Mouse (Mus musculus) A20 (cell line): Measurements from ENCODE around the gene Qpctl.
"Not testable (repeated sequence)": the region's sequence is repeated elsewhere in the genome, so short reads cannot be mapped to it uniquely, and the experiment has no call there.

Experiments
- DNase-seq: peaks from one replicate; pipeline ENCODE4 v3.0.0-alpha.2; 2011; ENCODE audit warnings: low read depth, low spot score

Gene Qpctl

GRCm38 (mm10) chr7:19164189-19164588, 15.1 kb upstream of the Qpctl start:
- DNase-seq, result peak; percentile 44

GRCm38 (mm10) chr7:19163752-19164151, 14.7 kb upstream of the Qpctl start:
- DNase-seq, result no peak

GRCm38 (mm10) chr7:19162928-19163327, 13.8 kb upstream of the Qpctl start:
- no peak for DNase-seq

GRCm38 (mm10) chr7:19160115-19160514, 11.0 kb upstream of the Qpctl start:
- DNase-seq, result peak; percentile 28

- no peak for DNase-seq
These were observed 10.3 kb upstream of the Qpctl start for GRCm38 (mm10) chr7:19159411-19159810.

- DNase-seq, result no peak
These were observed 9.5 kb upstream of the Qpctl start for GRCm38 (mm10) chr7:19158601-19159000.

- DNase-seq, result peak; percentile 93
These were observed 8.2 kb upstream of the Qpctl start for GRCm38 (mm10) chr7:19157160-19157800.

GRCm38 (mm10) chr7:19155825-19156475, 6.9 kb upstream of the Qpctl start:
- DNase-seq, result peak; percentile 46

- no peak for DNase-seq
These were observed 5.7 kb upstream of the Qpctl start for GRCm38 (mm10) chr7:19154796-19155195.

- DNase-seq, result not testable (repeated sequence)
These were observed 2.0 kb upstream of the Qpctl start for GRCm38 (mm10) chr7:19151121-19151520.

- DNase-seq, result peak; percentile 97
These were observed 535 bp upstream of the Qpctl start, which contains the start of gene Snrpd2 for GRCm38 (mm10) chr7:19149626-19150025. TSS of gene Snrpd2 (plus strand) at chr7:19149722.

- DNase-seq, result no peak
These were observed 764 bp downstream of the Qpctl start for GRCm38 (mm10) chr7:19148180-19148874.

- DNase-seq, result no peak
These were observed 1.5 kb downstream of the Qpctl start for GRCm38 (mm10) chr7:19147497-19148045.

GRCm38 (mm10) chr7:19146793-19147192, 2.3 kb downstream of the Qpctl start:
- DNase-seq, result no peak

- peak; percentile 70 for DNase-seq
These were observed 11.7 kb downstream of the Qpctl start for GRCm38 (mm10) chr7:19137380-19137779.

GRCm38 (mm10) chr7:19136673-19137334, 12.3 kb downstream of the Qpctl start:
- no peak for DNase-seq

GRCm38 (mm10) chr7:19136168-19136567, 12.9 kb downstream of the Qpctl start:
- no peak for DNase-seq

- peak; percentile 95 for DNase-seq
These were observed 17.7 kb downstream of the Qpctl start for GRCm38 (mm10) chr7:19131324-19131848.

GRCm38 (mm10) chr7:19130657-19131056, 18.4 kb downstream of the Qpctl start:
- DNase-seq, result peak; percentile 44

- no peak for DNase-seq
These were observed 19.7 kb downstream of the Qpctl start for GRCm38 (mm10) chr7:19129396-19129795.

GRCm38 (mm10) chr7:19127744-19128143, 21.3 kb downstream of the Qpctl start:
- no peak for DNase-seq

- no peak for DNase-seq
These were observed 24.4 kb downstream of the Qpctl start for GRCm38 (mm10) chr7:19124713-19125112.
